Mouse (Mus musculus) thymus, postnatal 10 days (tissue): ENCODE data around the gene Zbtb16.

Source experiments
- DNase-seq, 2 experiments: peaks; one replicate each; pipeline ENCODE4 v3.0.0; 2021; ENCODE audit warnings: low spot score in 2 of 2

Zbtb16 gene

DNA sequence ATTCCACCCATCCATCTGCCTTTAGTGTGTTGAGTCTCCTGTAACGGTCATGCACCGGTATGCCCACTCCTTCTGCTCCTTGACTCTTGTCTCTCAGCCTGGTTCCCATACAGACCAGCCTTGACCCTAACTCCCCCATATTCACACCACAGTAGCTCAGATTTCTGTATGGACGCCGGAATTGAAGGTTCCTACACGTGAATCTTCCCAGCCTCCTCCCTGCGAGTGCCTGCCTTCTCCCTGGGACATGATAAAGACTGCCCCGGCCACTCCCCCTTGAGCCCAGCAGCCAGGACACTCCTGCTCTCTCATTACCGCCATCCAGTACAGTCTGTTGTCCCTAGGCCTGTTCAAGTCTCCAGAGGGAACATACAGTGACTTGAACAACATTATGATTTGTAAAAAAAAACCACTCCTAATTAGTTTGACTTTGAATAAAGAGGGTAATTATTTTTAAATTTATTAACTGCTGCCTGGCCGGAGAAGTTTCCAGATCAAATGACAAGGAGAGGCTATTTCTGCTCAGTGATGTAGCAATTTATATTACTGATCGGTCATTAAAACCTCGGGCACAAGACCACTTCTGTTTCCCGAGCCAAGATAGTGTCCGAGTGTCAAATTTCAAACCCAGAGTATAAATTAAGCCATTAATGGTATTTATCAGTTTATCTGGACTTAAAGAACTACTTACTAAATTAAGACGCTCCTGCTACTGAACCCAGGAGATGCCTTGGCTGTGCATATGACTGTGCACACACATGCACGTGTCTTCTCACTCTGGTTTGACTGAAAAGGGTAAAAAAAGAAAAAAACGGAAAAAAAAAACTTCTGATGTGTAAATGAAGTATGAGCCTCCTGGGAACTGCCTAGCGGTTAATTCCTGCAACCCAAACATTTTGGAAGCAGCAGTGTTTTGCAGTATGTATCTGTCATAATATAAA, 125.4 kb downstream of the Zbtb16 start:
- DNase-seq = no peak

GRCm38 (mm10) chr9:48707824-48708229, 128.2 kb downstream of the Zbtb16 start:
- DNase-seq = no peak

GRCm38 (mm10) chr9:48707134-48707823, 128.7 kb downstream of the Zbtb16 start:
- no peak for DNase-seq

DNA sequence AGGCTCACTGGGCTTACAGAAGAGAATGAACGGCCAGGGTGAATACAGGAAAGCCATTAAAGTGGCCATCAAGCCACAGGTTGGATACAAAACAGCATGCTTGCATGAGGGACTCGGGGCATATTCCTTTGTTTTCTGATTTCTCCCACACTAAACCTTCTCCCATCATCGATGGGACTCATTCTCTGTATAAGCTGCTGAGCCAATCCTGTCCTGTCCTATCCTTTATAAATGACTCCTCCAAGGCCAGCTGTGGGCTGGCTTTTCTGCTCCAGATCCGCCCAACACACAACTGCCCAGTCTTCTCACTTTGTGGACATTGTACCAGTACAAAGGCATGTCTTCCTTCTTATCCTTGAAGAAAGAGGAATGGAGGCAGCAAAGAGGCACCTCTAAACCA, 134.7 kb downstream of the Zbtb16 start:
- DNase-seq = no peak

DNA sequence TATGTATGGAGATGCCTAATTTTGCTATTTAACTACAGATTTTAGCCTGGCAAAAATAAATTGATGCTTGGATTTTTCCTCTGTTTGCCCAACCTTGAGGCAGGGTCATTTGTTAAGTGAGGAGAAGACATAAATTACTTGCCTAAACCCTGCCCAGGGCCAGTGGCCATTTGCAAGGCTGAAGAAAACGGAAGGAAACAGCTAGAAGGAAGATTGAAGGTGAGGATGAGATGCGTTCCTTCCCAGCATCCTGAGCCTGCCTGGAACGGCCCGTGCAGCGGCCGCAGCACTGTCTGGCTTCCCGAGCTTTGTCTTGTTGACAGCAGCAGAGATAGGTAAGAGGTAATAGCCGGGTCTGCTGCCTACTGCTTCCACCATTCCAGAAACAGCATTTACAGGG, 135.2 kb downstream of the Zbtb16 start:
- DNase-seq = no peak

DNA sequence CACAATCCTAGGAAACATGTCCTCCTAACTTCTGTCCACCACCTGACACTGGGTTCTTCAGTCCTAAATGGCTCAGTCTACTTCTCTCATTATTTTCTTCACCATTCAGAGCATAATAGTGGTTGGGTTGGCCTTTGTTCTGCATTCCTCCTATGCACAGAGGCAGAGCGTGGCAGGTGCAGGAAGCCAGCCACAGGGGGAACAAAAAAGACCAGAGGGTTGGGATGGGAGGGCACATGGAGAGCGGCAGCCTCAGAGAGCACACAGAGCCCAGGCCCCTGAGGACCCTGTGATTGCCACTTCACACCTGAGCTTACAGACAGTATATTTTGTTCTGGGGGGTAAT, 138.6 kb downstream of the Zbtb16 start:
- no peak for DNase-seq

GRCm38 (mm10) chr9:48696731-48697469, 139.1 kb downstream of the Zbtb16 start:
- no peak for DNase-seq

DNA sequence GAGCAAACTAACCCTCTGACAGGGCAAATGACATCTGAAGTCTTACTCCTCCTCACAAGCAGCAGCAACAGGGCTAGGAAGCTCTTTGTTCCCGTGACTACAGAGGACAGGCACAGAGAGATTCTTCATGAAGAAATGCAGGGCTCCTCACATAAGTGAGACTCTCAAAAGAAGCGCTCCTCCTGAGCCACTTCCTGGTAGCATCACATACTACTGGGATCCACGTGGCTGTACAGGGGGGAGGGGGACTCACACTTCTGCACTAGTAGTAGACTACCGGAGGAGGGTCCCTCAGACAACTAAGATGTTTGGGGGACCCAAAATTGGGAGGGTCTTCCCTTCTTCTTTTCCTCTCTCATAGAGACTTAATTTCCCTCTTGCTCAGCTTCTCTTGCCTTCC, 139.7 kb downstream of the Zbtb16 start:
- no peak for DNase-seq

GRCm38 (mm10) chr9:48695796-48696195, 140.2 kb downstream of the Zbtb16 start:
- DNase-seq = no peak

DNA sequence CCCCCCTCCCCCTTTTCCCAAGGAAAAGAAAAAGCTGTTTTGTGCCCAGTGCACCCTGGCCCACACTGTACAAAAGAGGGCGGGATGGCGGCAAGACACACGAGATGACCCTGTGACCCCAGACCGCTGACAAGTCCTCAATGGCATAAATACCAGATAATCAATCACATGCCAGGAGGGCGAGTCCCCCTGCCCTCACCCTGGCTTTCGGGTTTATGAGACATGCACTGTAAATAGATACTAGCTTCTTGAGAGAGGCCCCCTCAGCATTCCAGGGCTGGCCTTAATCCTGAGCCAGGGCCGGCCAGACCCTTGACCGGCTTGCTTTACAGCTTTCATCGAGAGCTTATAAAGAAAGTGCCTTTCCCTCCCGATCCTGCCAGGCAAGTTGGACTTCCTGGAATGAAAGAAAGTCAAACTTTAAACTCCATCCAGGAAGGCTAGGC, 141.4 kb downstream of the Zbtb16 start:
- no peak for DNase-seq

DNA sequence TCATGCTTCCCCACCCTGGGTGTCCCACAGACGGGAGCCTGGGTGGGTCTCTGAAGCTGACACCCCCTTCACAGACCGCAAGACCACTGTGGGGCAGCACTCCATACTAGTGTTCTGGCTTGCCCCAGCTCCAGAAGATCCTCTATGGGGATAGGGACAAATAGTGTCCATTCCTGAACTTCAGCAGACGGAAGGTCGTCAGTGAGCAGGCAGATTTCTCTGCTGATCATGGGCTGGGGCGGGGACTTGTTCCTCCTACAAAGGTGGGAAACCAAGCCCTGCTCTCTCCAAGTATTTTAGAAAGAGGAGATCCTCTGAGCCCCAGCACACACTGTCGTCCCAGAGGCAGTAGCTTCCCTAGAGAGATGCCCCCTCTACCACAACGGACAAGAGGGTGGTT, 142.3 kb downstream of the Zbtb16 start:
- DNase-seq = no peak

- no peak for DNase-seq
These were observed 146.4 kb downstream of the Zbtb16 start for GRCm38 (mm10) chr9:48689718-48689980.

DNA sequence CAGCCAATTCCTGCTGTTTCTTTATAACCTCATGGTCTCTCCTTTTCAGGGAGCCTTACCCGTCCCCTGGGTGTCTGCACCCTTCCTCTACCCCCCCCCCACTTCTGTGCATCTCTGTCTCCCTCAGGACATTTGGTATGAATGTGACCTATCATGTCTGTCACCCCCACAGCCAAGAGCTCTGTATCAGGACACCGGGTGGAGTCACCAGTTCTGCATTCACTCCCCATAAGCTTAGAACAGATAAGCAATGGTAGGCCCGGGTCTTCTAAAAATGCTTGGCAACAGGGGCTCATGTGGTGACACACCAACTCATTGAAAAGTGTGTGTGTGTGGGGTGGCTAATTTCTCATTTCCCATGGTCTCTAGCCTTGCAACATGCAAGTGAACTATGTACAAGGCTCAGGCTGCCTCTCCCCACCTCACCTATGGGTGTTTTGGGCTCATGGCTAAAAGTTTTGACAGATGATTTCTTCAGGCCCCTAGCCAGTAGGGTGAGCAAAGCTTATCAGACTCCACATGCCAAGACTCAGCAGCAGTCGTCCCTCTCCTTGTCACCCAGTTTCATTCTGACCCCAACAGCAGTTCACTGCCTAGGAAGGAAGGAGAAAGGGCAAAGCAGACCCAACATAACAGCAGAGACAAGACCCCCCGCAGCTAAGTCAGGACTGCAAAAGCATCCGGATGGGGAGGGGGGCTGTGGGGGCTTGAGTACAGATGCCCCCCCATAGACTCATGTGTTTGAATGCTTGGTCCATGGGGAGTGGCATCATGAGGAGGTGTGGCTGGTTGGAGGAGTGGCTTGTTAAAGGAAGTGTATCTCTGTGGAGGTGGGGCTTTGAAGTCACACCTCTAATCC, 146.9 kb downstream of the Zbtb16 start:
- no peak for DNase-seq

DNA sequence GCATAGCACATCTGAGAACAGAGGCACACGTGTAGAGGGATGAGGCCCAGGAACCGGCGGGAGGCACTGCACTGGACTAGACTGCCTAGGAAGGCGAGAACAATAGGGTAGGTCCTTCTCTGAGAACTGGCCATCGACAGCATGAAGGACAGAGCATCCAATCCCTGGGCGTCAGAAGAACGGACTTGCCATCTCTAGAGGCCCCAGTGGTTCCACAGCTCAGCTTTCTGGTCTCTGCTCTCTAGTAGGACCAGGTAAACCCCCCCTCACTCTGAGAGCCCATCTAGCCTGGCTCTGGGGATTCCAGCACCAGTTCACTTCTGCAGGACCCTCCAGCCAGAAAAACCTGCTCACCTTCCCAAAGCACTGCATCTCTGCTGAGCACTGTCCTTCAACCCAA, 148.1 kb downstream of the Zbtb16 start:
- DNase-seq = no peak

DNA sequence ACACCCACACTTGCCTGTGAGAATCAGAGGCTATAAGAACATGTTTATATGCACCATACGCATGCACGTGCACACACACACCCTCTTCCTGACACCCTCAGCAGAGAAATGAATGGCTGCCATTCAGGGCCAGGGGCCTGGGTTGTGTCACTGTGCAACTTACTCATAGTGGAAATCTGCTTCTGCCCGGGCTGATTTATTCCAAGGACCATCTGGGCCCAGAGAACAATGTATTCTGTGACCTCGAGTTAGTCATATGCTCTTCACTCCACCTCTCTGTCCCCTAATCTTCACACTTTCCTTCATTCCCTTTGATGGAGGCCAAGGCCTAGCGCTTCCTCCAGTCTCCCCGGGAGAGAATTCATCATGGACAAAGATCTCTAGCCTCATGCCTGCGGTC, 150.3 kb downstream of the Zbtb16 start:
- no peak for DNase-seq

DNA sequence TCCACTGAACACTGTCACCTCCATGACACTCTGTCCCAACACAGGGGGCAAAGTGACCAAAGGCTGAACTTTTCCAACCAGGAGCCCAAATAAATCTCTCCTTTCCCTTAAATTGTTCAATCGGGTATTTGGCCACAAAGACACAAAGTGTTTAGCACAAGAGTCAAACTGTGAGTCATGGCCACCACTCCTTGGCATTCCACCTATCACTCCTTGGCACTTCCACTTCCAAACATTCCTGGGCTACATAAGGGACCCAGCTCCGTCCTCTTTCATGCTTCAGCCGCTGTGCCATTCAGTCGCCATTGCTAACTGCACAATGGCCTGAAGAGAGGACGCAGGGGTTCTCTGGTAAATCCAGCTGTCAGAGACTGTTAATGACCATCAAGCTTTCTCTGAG, 151.9 kb downstream of the Zbtb16 start:
- no peak for DNase-seq

DNA sequence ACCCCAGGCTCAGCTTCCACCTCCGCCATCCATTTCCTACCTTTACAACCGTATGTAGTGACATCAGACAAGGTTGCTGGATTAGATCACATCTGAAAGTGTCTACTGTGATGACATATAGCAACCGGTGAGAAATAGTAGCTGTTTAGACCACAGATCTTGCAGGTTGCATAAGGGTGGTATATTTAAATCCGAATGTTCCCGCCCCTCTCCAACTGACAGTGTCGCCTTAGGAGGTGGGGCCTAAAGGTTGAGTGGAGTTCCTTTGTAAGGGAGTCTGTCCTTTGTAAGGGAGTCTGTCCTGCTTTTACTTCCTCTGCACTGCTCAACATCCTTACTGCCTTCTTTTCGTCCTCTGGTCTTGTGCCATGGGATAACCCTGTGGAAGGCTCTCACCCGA, 154.8 kb downstream of the Zbtb16 start:
- DNase-seq = no peak

DNA sequence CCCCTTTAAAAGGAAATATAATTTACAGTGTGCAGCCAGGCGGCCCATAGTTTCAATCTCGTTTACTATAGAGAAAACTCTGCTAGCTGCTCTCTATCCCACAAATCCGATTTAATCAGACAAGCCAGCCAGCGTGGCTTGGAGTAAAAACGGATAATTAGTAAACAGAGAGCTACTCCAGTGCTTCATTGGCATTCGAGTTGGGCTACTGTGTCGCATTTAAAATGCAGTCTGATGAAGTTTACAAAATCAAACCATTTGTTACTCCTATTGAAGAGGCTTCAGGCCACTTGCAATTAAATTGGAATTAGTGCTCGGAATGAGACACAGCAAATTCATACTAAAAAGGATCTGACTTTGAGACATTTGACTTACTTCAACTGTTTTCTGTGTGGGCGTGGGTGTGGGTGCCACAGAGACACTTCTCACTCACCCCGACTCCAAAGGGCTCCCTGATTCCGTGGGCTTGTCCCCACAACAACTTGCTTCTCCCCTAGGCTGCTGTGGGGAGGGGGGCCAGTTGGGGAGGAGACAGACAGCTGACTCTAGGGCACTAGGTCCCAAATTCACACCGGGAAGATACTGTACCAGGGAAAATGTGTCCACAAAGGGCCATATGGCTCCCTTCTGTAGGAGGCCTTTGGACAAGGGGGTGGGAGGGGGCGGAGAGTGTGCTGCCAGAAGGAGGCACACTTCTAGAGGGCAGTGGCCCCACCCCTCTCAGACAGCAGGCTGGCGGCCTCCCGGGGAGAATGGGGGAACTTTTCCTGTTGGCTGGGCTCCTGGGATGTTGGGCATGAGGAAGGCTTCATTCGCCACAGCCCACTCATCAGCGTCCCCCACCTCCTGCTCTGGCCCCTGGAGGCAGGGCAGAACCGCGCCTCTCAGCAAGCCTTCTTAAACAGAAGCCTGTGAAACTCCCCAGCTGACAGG, 157.3 kb downstream of the Zbtb16 start:
- DNase-seq = no peak

DNA sequence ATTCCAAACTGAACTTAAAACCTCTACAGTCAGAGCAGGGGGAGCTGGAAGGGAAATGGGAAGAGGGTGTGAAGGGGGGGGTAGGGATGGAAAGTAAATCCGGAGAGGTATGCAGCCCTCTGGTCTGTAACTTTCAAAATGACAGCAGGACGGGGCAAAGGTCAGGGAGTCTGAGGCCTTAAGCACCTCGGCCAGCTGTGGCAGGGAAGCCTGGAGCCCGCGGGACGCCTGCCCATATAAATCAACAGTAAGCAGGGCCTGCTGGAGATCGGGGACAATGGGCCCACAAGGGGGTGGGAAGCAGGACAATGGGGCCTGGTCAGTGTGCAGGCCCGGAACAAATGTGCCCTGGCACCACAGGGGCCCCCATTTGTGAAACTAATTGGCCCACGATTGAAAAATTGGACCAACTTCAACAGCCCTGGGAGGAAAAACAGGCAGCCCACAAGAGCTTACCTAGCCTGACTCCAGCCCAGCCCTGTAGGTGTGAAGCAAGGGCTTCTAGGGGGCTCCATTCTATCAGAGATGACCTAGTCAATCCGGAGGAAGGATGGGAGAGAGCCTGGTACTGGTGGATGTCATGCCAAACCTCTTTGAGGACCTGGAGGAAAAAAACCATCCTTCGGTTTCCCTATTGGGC, 160.8 kb downstream of the Zbtb16 start:
- no peak for DNase-seq

DNA sequence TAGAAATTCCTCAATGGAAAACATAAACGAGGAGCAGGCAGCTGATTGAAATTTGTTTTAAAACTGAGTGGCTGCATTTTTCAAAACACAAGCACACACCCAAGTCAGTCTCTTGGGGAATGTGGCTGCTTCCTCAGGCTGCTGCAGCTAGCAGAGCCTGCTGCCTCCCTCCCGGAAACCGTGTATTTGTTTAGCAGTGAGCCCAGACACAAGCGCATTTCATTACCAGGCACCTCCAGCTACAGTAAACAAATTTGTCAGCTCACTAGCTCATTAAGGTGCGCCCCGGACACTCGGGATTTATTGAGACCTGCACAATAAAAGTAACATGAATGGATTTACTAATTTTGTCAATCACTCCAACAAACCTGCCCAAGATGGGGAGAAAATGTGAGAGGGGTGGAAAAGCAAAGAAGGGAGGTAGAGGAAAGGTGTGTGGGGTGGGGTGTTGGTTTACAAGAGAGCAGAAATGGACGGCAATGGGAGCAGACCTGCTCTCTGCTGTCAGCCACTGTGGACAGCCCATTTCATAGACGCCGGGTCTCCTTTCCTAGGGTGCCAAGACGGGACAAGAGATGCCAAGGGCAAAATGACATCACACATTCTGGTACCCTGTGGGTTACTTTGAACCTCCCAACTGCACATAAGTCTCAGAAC, 161.5 kb downstream of the Zbtb16 start:
- no peak for DNase-seq
